Mouse (Mus musculus) neural tube, embryonic 13.5 days (tissue): ENCODE results near the gene Olfr935. TPM values are rescaled to one million over a fixed set of nuclear protein-coding genes. Genes with fewer than 3 reads are reported as not detected.

ENCODE experiments used
- ATAC-seq: fragments of 200-750 bp; cut with Nextera tagmentation; 2 replicates; pipeline ENCODE4 v1.8.0; 2017; ENCODE audit warnings: low read depth, mild to moderate bottlenecking, moderate TSS enrichment, moderate library complexity
- H3K27ac ChIP-seq: fragments of 300-500 bp; sonication (generic); replicated peaks from 2 replicates; pipeline ENCODE4 v1.5.1; 2015; ENCODE audit warnings: moderate library complexity, mild to moderate bottlenecking, inconsistent platforms
- H3K27me3 ChIP-seq: fragments of 300-500 bp; sonication (generic); 2 replicates; pipeline ENCODE4 v1.6.1; 2015; ENCODE audit warnings: mild to moderate bottlenecking, inconsistent platforms
- H3K36me3 ChIP-seq: fragments of 300-500 bp; sonication (generic); 2 replicates; pipeline ENCODE4 v1.6.1; 2015; ENCODE audit warnings: mild to moderate bottlenecking, inconsistent platforms
- H3K4me1 ChIP-seq: fragments of 300-500 bp; sonication (generic); replicated peaks from 2 replicates; pipeline ENCODE4 v1.6.1; 2015; ENCODE audit warnings: inconsistent platforms
- H3K4me2 ChIP-seq: fragments of 300-500 bp; sonication (generic); 2 replicates; pipeline ENCODE4 v1.6.1; 2015; ENCODE audit warnings: inconsistent platforms, mild to moderate bottlenecking, moderate library complexity
- H3K4me3 ChIP-seq: fragments of 300-500 bp; sonication (generic); 2 replicates; pipeline ENCODE4 v1.5.1; 2015; ENCODE audit warnings: mild to moderate bottlenecking, inconsistent platforms
- H3K9ac ChIP-seq: fragments of 300-500 bp; sonication (generic); 2 replicates; pipeline ENCODE4 v1.6.1; 2015; ENCODE audit warnings: moderate library complexity, mild to moderate bottlenecking, inconsistent platforms
- H3K9me3 ChIP-seq: fragments of 300-500 bp; sonication (generic); 2 replicates; pipeline ENCODE4 v1.6.1; 2016; ENCODE audit warnings: inconsistent platforms
- WGBS: fragments of 180-500 bp; shearing (Covaris S2); methylation state at CpG from one replicate; pipeline ENCODE4 v1.1.7; 2015; 5-methylcytosine and 5-hydroxymethylcytosine counted together
- microRNA-seq: library from miRNA; unstranded; fragments of <30 nt; microRNA quantifications from one replicate; pipeline ENCODE4, GENCODE M21; 2016
- polyA plus RNA-seq: library from polyadenylated mRNA; unstranded; fragments of >200 nt; fragmentation: Nextera tagmentation; extraction: Ambion mirVana; gene quantifications from 2 replicates; pipeline ENCODE4 v1.2.1, GENCODE M21; 2015

Olfr935 gene
- polyA plus RNA-seq = not detected in 2 replicates

GRCm38 (mm10) chr9:38999583-38999982 lies at the start of gene Olfr935:
Gene Olfr935, minus strand, starts transcription at chr9:38999683.
- H3K27ac ChIP-seq = no peak within 1 kb of the TSS
- H3K27me3 ChIP-seq = no peaks in the 10 kb centered on the region
- ATAC-seq = no peak
- no peak within 1 kb of the TSS for H3K4me3 ChIP-seq
- H3K4me1 ChIP-seq = no peaks in the 10 kb centered on the region
- H3K9me3 ChIP-seq = no peaks in the 10 kb centered on the region
- H3K9ac ChIP-seq = no peak within 1 kb of the TSS
- H3K4me2 ChIP-seq = no peak within 1 kb of the TSS
- WGBS = 88% methylated on average over 2 of the region's 2 CpGs
- no peaks in the 10 kb centered on the region for H3K36me3 ChIP-seq

- WGBS = 85% methylated on average over 1 of the region's 1 CpGs
- Histone ChIP-seq H3K9ac (no peak within 1 kb of the TSS), H3K4me2 (no peak within 1 kb of the TSS), H3K27ac (no peak within 1 kb of the TSS), H3K4me3 (no peak within 1 kb of the TSS), H3K9me3 (no peaks in the 10 kb centered on the region), H3K36me3 (no peaks in the 10 kb centered on the region), H3K4me1 (no peaks in the 10 kb centered on the region), H3K27me3 (no peaks in the 10 kb centered on the region)
- ATAC-seq = no peak
These were observed 23.8 kb upstream of the Olfr935 start, which contains the start of gene Olfr146 for GRCm38 (mm10) chr9:39023277-39023676. Gene Olfr146, minus strand, starts transcription at chr9:39023377.

- Histone ChIP-seq H3K9ac (no peak within 1 kb of the TSS), H3K27ac (no peak within 1 kb of the TSS), H3K27me3 (no peaks in the 10 kb centered on the region), H3K4me3 (no peak within 1 kb of the TSS), H3K9me3 (no peaks in the 10 kb centered on the region), H3K4me1 (no peaks in the 10 kb centered on the region), H3K36me3 (no peaks in the 10 kb centered on the region), H3K4me2 (no peak within 1 kb of the TSS)
- no peak for ATAC-seq
- 91% methylated on average over 2 of the region's 2 CpGs for WGBS
These were observed 11.3 kb downstream of the Olfr935 start, which contains the start of gene Olfr934 for GRCm38 (mm10) chr9:38988215-38988614. Gene Olfr934, minus strand, starts transcription at chr9:38988315.

- no peak for ATAC-seq
- no peaks in the 10 kb centered on the region for H3K27me3 ChIP-seq
- no peak within 1 kb of the TSS for H3K4me2 ChIP-seq
- no peak within 1 kb of the TSS for H3K27ac ChIP-seq
- WGBS = 69% methylated on average over 4 of the region's 4 CpGs
- H3K9me3 ChIP-seq = no peaks in the 10 kb centered on the region
- H3K9ac ChIP-seq = no peak within 1 kb of the TSS
- H3K4me3 ChIP-seq = no peak within 1 kb of the TSS
- H3K36me3 ChIP-seq = no peaks in the 10 kb centered on the region
- H3K4me1 ChIP-seq = no peaks in the 10 kb centered on the region
These were observed 27.5 kb downstream of the Olfr935 start, which contains the start of gene Olfr933 for GRCm38 (mm10) chr9:38972013-38972412. Gene Olfr933, plus strand, starts transcription at chr9:38972313.

GRCm38 (mm10) chr9:38954124-38954416 lies 45.4 kb downstream of the Olfr935 start:
- Histone ChIP-seq H3K9me3 (no peaks in the 10 kb centered on the region), H3K9ac (no peak overlapping the region), H3K4me1 (no peaks in the 10 kb centered on the region), H3K27ac (no peak overlapping the region), H3K27me3 (no peaks in the 10 kb centered on the region), H3K36me3 (no peaks in the 10 kb centered on the region), H3K4me2 (no peak overlapping the region), H3K4me3 (no peak overlapping the region)
- no peak for ATAC-seq
- WGBS = 84% methylated on average over 4 of the region's 4 CpGs

- H3K4me1 ChIP-seq = no peaks in the 10 kb centered on the region
- H3K27me3 ChIP-seq = no peaks in the 10 kb centered on the region
- no peak for ATAC-seq
- H3K9ac ChIP-seq = no peak overlapping the region
- no peaks in the 10 kb centered on the region for H3K9me3 ChIP-seq
- no peak overlapping the region for H3K27ac ChIP-seq
- H3K4me2 ChIP-seq = no peak overlapping the region
- H3K4me3 ChIP-seq = no peak overlapping the region
- H3K36me3 ChIP-seq = no peaks in the 10 kb centered on the region
- WGBS = 51% methylated on average over 7 of the region's 7 CpGs
These were observed 45.9 kb downstream of the Olfr935 start for GRCm38 (mm10) chr9:38953401-38954123.

Small RNA genes lying within 50 kb of the gene (microRNA-seq; reads per million reads assigned to microRNA genes)
- not detected for gene Gm25529

Other genes with a start within 250 kb of the Olfr935 start
- gene Olfr920, start 247.4 kb downstream of the Olfr935 start, polyA plus RNA-seq = not detected in 2 replicates
- gene Olfr921, start 226.6 kb downstream of the Olfr935 start, polyA plus RNA-seq = not detected in 2 replicates
- gene Olfr922, start 185.1 kb downstream of the Olfr935 start, polyA plus RNA-seq = not detected in 2 replicates
- not detected in 2 replicates for gene Olfr923, start 173.1 kb downstream of the Olfr935 start, polyA plus RNA-seq
- gene Olfr924, start 155.2 kb downstream of the Olfr935 start, polyA plus RNA-seq = not detected in 2 replicates
- gene Olfr26, start 144.6 kb downstream of the Olfr935 start, polyA plus RNA-seq = not detected in 2 replicates
- gene Olfr926, start 122.6 kb downstream of the Olfr935 start, polyA plus RNA-seq = not detected in 2 replicates
- not detected in 2 replicates for gene Olfr930, start 69.9 kb downstream of the Olfr935 start, polyA plus RNA-seq
- gene Olfr933, start 27.4 kb downstream of the Olfr935 start, polyA plus RNA-seq = not detected in 2 replicates
- not detected in 2 replicates for gene Olfr934, start 11.4 kb downstream of the Olfr935 start, polyA plus RNA-seq
- not detected in 2 replicates for gene Olfr146, start 23.7 kb upstream of the Olfr935 start, polyA plus RNA-seq
- gene Olfr937, start 65.3 kb upstream of the Olfr935 start, polyA plus RNA-seq = not detected in 2 replicates
- gene Olfr938, start 79.2 kb upstream of the Olfr935 start, polyA plus RNA-seq = not detected in 2 replicates
- gene Olfr27, start 128.4 kb upstream of the Olfr935 start, polyA plus RNA-seq = not detected in 2 replicates
- gene Olfr943, start 166.6 kb upstream of the Olfr935 start, polyA plus RNA-seq = not detected in 2 replicates
- not detected in 2 replicates for gene Olfr944, start 202.2 kb upstream of the Olfr935 start, polyA plus RNA-seq